Mouse (Mus musculus) liver, postnatal 0 days (tissue): ENCODE results near the gene Gm45140.

Source experiments
- CTCF ChIP-seq: sonication (generic); IDR thresholded peaks from 2 replicates; pipeline ENCODE4 v1.5.1; 2016; ENCODE audit warnings: antibody characterized with exemption, low read depth
- EP300 ChIP-seq: IDR thresholded peaks from 2 replicates; pipeline ENCODE4 v1.6.1; 2016; ENCODE audit warnings: antibody characterized with exemption, low read depth, mild to moderate bottlenecking

- TF ChIP-seq CTCF (no peak), EP300 (no peak)
Measured at GRCm38 (mm10) chr6:87748078-87748477, 87.5 kb downstream of the Gm45140 start.
